Mouse (Mus musculus): ENCODE measurements around the gene Hmgcs2. TPM values are rescaled to one million over a fixed set of nuclear protein-coding genes. Genes with fewer than 3 reads are reported as not detected.

Hmgcs2 gene
- polyA plus RNA-seq (2016; fragmentation: Nextera tagmentation; extraction: Ambion mirVana): 4.0 and 5.6 TPM in 2 replicates

GRCm38 (mm10) chr3:98280204-98280932 lies at the start of gene Hmgcs2:
Gene Hmgcs2 (plus strand): TSS chr3:98280435.
- Histone ChIP-seq H3K4me1 (0 out of 2 replicates have a peak, but pooled peaks cover 3% of the 10 kb centered on the region), H3K9me3 (replicated peaks) (no peaks in the 10 kb centered on the region), H3K9ac (no peak within 1 kb of the TSS), H3K36me3 (no peaks in the 10 kb centered on the region), H3K4me3 (no peak within 1 kb of the TSS), H3K4me2 (replicated peaks) (no peak within 1 kb of the TSS), H3K27me3 (no peaks in the 10 kb centered on the region), H3K27ac (no peak within 1 kb of the TSS)
- 61% methylated on average over 14 of the region's 14 CpGs for WGBS
- ATAC-seq (ENCODE audit: low FRiP score): peak; percentile 52

DNA sequence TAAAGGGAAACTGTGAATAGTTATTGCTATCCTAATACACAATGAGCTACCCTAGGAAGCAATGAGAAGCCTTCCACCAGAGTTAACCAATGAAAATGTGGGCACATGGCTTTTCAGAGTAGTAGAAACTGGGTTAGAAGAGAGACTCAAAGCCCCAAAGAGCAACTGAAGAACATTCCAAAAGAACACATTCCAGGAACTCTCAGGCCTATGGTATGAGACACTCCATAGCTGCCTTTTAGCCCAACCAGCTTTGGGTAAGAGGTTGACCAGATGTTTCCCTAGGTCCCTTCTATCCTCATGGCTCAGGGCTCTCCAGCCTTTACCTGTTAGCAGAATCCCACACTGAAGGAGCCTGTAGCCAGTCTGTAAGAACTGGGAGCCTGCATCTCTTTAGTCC lies 46.7 kb upstream of the Hmgcs2 start:
- Histone ChIP-seq H3K9me3 (replicated peaks) (no peaks in the 10 kb centered on the region), H3K4me3 (no peak overlapping the region), H3K4me1 (no peaks in the 10 kb centered on the region), H3K36me3 (no peaks in the 10 kb centered on the region), H3K4me2 (replicated peaks) (no peak overlapping the region), H3K9ac (no peak overlapping the region), H3K27me3 (no peaks in the 10 kb centered on the region), H3K27ac (no peak overlapping the region)
- ATAC-seq (ENCODE audit: low FRiP score): no peak

GRCm38 (mm10) chr3:98236266-98236665 lies 44.0 kb upstream of the Hmgcs2 start:
- no peak overlapping the region for H3K4me2 ChIP-seq (replicated peaks)
- H3K36me3 ChIP-seq: no peaks in the 10 kb centered on the region
- no peaks in the 10 kb centered on the region for H3K27me3 ChIP-seq
- no peaks in the 10 kb centered on the region for H3K9me3 ChIP-seq (replicated peaks)
- no peaks in the 10 kb centered on the region for H3K4me1 ChIP-seq
- no peak for ATAC-seq (ENCODE audit: low FRiP score)
- no peak overlapping the region for H3K9ac ChIP-seq
- no peak overlapping the region for H3K4me3 ChIP-seq
- no peak overlapping the region for H3K27ac ChIP-seq
- WGBS: 93% methylated on average over 6 of the region's 6 CpGs

- no peaks in the 10 kb centered on the region for H3K9me3 ChIP-seq (replicated peaks)
- ATAC-seq (ENCODE audit: low FRiP score): no peak
- no peak overlapping the region for H3K27ac ChIP-seq
- H3K9ac ChIP-seq: no peak overlapping the region
- no peaks in the 10 kb centered on the region for H3K36me3 ChIP-seq
- 65% methylated on average over 5 of the region's 5 CpGs for WGBS
- no peaks in the 10 kb centered on the region for H3K27me3 ChIP-seq
- H3K4me3 ChIP-seq: no peak overlapping the region
- no peak overlapping the region for H3K4me2 ChIP-seq (replicated peaks)
- no peaks in the 10 kb centered on the region for H3K4me1 ChIP-seq
These were observed 43.0 kb upstream of the Hmgcs2 start for GRCm38 (mm10) chr3:98237240-98237639.

DNA sequence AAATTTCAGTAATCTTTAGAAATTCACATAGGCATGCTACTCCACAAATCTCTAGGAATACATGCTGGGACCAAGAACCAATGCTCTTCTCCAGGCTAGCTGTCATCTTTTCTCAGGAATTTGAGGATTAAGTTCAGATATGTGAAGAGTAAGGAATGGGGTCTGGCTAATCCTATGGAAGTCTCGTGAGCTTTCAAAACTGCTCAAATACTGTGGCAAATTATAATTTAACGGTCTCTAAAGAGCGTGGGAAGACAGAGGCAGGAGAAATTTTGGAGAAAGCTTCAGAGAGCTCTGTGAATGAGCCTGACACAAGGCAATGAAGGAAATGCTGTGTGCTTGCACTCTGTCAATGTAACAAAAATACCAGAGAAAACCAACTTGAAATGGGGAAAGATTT lies 42.1 kb upstream of the Hmgcs2 start:
- no peaks in the 10 kb centered on the region for H3K4me1 ChIP-seq
- H3K9ac ChIP-seq: no peak overlapping the region
- no peaks in the 10 kb centered on the region for H3K36me3 ChIP-seq
- no peak overlapping the region for H3K4me2 ChIP-seq (replicated peaks)
- no peaks in the 10 kb centered on the region for H3K27me3 ChIP-seq
- no peaks in the 10 kb centered on the region for H3K9me3 ChIP-seq (replicated peaks)
- no peak overlapping the region for H3K27ac ChIP-seq
- ATAC-seq (ENCODE audit: low FRiP score): no peak
- WGBS: 54% methylated on average over 3 of the region's 3 CpGs
- H3K4me3 ChIP-seq: no peak overlapping the region

DNA sequence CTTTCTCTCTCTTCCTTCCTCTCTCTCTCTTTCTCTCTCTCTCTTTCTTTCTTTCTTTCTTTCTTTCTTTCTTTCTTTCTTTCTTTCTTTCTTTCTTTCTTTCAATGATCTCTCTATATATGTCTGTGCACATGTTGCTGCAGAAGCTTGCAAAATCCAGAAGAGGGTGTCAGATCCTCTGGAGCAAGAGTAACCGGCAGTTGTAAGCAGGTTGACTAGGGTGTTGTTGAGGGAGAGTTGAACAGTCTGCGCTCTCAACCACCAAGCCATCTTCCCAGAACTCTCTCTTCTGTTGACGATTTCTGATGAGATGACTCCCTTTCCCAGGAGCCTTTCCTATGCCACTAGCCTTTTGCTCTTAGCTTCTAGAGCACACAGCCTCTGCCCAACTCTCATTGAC lies 38.2 kb upstream of the Hmgcs2 start:
- no peaks in the 10 kb centered on the region for H3K9me3 ChIP-seq (replicated peaks)
- 0 out of 2 replicates have a peak, but pooled peaks cover 2% of the 10 kb centered on the region for H3K4me1 ChIP-seq
- no peak overlapping the region for H3K27ac ChIP-seq
- no peak overlapping the region for H3K4me2 ChIP-seq (replicated peaks)
- H3K36me3 ChIP-seq: no peaks in the 10 kb centered on the region
- no peak overlapping the region for H3K9ac ChIP-seq
- ATAC-seq (ENCODE audit: low FRiP score): no peak
- H3K27me3 ChIP-seq: no peaks in the 10 kb centered on the region
- no peak overlapping the region for H3K4me3 ChIP-seq
- 78% methylated on average over 3 of the region's 3 CpGs for WGBS

DNA sequence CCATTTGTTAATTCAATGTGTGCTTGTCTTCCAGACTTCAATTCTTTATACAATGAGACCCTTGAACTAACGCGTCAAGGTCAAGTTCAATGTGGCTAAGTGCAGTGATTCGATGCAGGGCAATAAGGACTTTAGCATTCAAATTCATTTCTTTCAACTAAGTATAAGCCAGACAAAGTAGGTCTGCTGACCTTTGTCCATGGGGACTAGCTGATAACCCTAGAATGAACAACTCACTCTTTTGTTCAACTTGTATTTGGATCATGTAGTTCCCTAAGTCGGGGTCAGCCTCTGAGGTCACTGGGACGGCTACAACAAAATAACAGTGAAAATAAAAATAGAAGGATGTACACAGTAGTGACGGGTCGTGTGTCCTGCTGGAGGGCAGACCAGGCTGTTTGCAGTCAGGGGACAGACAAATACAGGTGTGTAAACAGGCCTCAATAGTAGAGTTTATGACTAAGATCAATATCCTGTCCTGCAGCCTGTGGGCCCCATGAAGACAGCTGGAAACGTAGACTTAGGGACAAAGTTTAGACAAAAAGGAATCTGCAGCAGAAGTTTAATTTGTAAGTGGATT lies 37.7 kb upstream of the Hmgcs2 start:
- 61% methylated on average over 8 of the region's 8 CpGs for WGBS
- H3K27ac ChIP-seq: no peak overlapping the region
- H3K4me3 ChIP-seq: no peak overlapping the region
- no peaks in the 10 kb centered on the region for H3K36me3 ChIP-seq
- H3K9me3 ChIP-seq (replicated peaks): no peaks in the 10 kb centered on the region
- no peak for ATAC-seq (ENCODE audit: low FRiP score)
- H3K4me1 ChIP-seq: 0 out of 2 replicates have a peak, but pooled peaks cover 4% of the 10 kb centered on the region
- no peak overlapping the region for H3K9ac ChIP-seq
- no peak overlapping the region for H3K4me2 ChIP-seq (replicated peaks)
- no peaks in the 10 kb centered on the region for H3K27me3 ChIP-seq

DNA sequence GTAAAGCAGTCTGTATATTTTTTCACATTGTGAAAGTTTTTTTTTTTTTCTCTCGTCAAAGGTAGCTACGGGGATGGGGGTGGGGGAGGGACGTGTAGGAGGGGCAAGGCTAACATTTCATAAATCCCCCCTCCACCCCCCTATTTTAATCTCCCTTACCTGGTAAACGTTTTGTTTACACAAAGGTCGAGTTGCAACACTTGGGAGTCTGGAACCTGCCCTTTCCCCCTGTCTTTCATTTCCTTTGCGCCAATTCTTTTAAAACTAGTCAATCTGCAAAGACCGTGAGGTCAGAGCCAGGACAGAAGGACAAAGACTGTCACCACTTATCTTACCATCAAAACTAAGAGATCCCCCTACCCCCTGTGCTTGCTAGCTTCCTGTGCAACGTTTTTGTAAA lies 34.3 kb upstream of the Hmgcs2 start:
- Histone ChIP-seq H3K27me3 (no peaks in the 10 kb centered on the region), H3K27ac (no peak overlapping the region), H3K9ac (no peak overlapping the region), H3K4me1 (0 out of 2 replicates have a peak, but pooled peaks cover 4% of the 10 kb centered on the region), H3K36me3 (no peaks in the 10 kb centered on the region), H3K9me3 (replicated peaks) (no peaks in the 10 kb centered on the region), H3K4me3 (no peak overlapping the region), H3K4me2 (replicated peaks) (no peak overlapping the region)
- ATAC-seq (ENCODE audit: low FRiP score): no peak
- WGBS: 8% methylated on average over 8 of the region's 8 CpGs

GRCm38 (mm10) chr3:98246985-98247751 lies 33.1 kb upstream of the Hmgcs2 start:
- ATAC-seq (ENCODE audit: low FRiP score): no peak
- 37% methylated on average over 7 of the region's 7 CpGs for WGBS
- no peak overlapping the region for H3K27ac ChIP-seq

DNA sequence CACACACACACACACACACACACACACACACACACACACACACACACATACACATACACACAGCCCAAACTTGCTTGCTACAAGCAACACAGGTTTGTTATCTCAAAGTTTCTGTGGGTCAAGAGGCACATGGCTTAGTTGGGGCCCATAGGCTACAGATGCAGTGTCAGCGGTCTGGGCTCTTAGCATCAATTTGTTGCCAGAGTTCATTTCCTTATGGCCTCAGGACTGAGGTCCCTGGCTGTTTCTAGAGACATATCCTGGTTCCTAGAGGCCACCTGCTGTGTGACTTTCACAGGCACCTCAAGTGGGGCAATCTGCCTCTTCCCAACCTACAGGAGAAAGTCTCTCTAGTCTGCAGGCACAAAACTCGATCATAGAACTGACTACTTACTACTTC lies 30.9 kb upstream of the Hmgcs2 start:
- no peak overlapping the region for H3K27ac ChIP-seq
- 0 out of 2 replicates have a peak, but pooled peaks cover 4% of the 10 kb centered on the region for H3K4me1 ChIP-seq
- H3K36me3 ChIP-seq: no peaks in the 10 kb centered on the region
- no peak overlapping the region for H3K4me3 ChIP-seq
- no peak overlapping the region for H3K4me2 ChIP-seq (replicated peaks)
- H3K9me3 ChIP-seq (replicated peaks): no peaks in the 10 kb centered on the region
- H3K27me3 ChIP-seq: no peaks in the 10 kb centered on the region
- no peak for ATAC-seq (ENCODE audit: low FRiP score)
- H3K9ac ChIP-seq: no peak overlapping the region
- WGBS: 90% methylated on average over 2 of the region's 2 CpGs

More at GRCm38 (mm10) chr3:98246985-98247751, 33.1 kb upstream of the Hmgcs2 start:
- Histone ChIP-seq H3K36me3 (no peaks in the 10 kb centered on the region), H3K4me1 (0 out of 2 replicates have a peak, but pooled peaks cover 4% of the 10 kb centered on the region), H3K9me3 (replicated peaks) (no peaks in the 10 kb centered on the region), H3K4me3 (no peak overlapping the region), H3K9ac (no peak overlapping the region), H3K4me2 (replicated peaks) (no peak overlapping the region), H3K27me3 (no peaks in the 10 kb centered on the region)

DNA sequence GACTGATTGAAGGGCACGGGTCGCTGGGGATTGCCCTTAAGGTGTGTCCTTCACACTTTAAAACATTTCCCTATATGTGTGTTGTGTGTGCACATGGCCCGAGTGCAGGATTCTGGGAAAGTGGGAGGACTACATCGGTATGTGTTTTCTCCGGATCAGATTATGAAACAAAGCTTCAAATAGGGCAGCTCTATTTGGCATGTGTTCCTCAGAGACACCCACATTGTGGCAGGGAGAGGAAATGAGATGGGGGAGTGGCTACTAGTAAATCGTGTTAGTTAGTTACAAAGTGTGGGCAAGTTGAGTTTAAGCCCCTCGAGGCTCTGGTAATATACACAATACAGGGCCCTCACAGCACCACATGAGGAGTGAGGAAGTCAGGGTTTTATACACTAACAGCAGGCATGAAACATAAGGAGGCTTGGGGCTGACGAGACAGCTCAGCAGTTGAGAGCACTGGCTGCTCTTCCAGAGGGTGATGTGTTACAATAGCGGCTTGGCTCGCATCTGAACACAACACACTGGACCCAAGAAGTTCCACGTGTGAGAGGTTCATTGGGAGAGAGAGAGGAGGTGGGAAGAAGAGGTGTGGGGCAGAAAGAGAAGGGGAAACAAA lies 30.3 kb upstream of the Hmgcs2 start:
- 80% methylated on average over 11 of the region's 11 CpGs for WGBS
- H3K27ac ChIP-seq: no peak overlapping the region
- H3K4me3 ChIP-seq: no peak overlapping the region
- 0 out of 2 replicates have a peak, but pooled peaks cover 4% of the 10 kb centered on the region for H3K4me1 ChIP-seq
- ATAC-seq (ENCODE audit: low FRiP score): no peak
- H3K27me3 ChIP-seq: no peaks in the 10 kb centered on the region
- no peak overlapping the region for H3K4me2 ChIP-seq (replicated peaks)
- H3K9ac ChIP-seq: no peak overlapping the region
- no peaks in the 10 kb centered on the region for H3K36me3 ChIP-seq
- H3K9me3 ChIP-seq (replicated peaks): no peaks in the 10 kb centered on the region

GRCm38 (mm10) chr3:98254059-98254458 lies 26.2 kb upstream of the Hmgcs2 start:
- H3K4me1 ChIP-seq: no peaks in the 10 kb centered on the region
- 91% methylated on average over 2 of the region's 3 CpGs for WGBS
- ATAC-seq (ENCODE audit: low FRiP score): no peak
- H3K9ac ChIP-seq: no peak overlapping the region
- no peaks in the 10 kb centered on the region for H3K36me3 ChIP-seq
- no peak overlapping the region for H3K27ac ChIP-seq
- H3K27me3 ChIP-seq: no peaks in the 10 kb centered on the region
- H3K9me3 ChIP-seq (replicated peaks): no peaks in the 10 kb centered on the region
- no peak overlapping the region for H3K4me2 ChIP-seq (replicated peaks)
- no peak overlapping the region for H3K4me3 ChIP-seq

Measured in hindbrain, embryonic 12.5 days (tissue).